Mouse (Mus musculus) heart, adult 9 months (tissue): ENCODE measurements around the gene 2610044O15Rik8.

ENCODE experiments used
- DNase-seq, 2 experiments: peaks; one replicate each; pipeline ENCODE4 v3.0.0; 2022; ENCODE audit warnings: low spot score in 2 of 2

2610044O15Rik8 gene

DNA sequence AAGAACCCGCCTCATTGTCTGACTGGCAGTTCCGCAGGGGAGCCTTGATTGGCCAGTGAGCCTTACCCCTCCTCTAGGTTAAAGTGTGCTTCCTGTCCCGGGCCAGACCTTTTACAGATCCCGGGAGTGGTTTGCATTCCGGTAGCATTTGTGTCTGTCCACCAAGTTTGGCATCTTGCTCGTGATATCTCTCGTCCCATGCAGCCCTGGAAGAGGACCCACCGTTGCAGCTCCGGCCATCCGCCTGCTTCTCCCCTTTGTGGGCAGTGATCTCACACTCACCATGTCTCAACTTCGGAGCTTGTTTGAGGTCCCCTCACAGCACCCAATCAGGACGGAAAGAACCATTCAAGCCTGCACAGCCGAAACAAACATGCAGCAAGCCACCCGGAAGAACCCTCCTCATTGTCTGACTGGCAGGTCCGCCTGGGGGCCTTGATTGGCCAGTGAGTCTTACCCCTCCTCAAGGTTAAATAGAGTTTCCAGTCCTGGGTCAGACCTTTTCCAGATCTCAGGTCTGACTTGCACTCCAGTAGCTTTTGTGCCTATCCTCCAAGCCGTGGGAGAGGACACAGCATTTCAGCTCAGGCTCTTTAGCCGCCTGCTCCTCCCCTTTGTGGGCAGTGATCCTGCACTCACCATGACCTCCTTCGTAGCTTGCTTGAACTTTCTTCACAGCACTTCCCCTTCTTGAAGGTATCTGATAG lies at the start of gene 2610044O15Rik8:
Gene 2610044O15Rik8 (minus strand): TSS at position 380 of the 707 bp plus-strand sequence.
- peak; percentile 94 to 96 for DNase-seq

DNA sequence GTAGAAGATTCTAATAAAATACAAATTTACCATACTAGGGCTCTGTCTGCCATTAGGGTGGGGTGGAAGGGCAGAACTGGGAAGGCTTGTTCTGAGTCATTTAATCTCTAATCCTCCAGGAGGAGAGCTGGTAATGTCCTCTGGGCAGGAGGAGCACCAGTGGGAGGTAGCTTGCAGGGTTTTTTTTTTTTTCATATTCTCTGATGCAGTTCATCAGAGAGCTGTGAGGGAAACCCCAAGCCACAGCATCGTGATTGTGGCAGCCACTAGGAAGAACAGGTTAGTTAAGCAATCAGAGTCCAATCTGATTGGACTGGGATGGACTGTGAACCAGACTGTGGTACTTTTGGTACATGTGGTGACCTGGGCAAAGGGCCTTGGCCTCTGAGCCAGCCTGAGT lies 31.7 kb upstream of the 2610044O15Rik8 start:
- DNase-seq, result no peak

DNA sequence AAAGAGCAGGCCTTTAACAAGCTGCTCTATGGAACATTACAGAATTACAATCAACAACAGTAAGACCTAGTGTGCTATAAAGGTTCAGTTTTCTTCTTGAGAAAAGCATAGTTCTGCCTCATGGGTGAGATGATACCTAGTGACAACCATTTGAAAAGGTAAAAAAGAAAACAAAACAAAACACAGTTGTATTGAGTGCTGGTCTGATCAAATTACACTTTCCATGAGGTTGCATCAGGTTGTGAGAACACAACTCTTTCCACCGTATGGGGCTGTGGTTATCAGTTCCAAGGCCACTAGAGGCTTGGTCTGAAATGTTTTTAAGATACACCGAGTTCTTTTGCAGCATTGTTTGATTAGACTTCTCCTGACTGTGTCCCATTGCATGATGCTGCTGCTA lies 30.1 kb upstream of the 2610044O15Rik8 start:
- DNase-seq, result no peak

DNA sequence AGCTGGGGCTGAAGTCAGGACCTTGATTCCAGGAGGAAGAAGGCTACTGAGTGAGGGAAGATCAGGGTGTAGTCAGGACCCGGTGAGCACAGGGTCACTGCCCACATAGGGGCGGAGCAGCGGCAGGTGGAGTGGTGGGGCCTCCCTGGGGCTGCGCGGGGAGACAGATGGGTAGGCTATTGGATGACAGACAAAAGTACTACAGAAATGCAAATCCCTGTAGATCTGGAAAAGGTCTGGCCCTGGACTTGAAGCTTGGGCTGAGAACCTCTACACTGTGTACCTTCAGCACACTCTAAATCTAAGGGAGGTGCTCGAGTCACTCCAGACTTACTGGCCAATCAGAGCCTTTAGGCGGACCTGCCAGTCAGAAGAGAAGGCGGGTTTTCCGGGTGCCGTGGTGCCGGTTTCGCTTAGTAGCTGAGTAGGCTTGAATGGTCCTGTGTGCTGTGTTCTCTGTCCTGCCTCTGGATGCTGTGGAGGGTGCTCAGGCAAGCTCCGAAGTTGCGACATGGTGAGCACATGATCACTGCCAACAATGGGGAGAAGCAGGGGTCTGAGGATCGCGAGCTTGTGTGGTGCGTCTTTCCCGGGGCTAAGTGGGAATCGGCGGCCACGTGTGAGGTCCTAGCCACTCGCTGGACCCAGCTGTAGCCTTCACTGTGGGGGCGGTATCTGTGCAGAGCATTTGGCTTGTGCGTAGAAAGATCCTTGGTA lies 29.2 kb upstream of the 2610044O15Rik8 start:
- DNase-seq, result peak; percentile 82 to 86

DNA sequence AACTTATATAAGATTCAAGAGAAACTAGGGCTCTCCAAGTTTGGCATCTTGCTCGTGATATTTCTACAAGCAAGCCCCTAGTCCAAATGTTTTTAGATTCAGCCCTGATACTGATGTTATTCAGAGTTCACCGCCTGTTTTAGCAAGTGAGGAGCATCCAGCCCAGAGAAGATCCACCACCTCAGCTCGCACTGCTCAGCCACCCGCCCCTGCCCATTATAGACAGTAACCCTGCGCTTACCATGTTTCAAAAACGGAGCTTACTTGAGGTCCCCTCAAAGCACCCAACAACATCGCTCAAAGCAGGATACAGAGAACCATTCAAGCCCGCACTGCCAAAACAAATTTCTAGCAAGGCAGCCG lies 561 bp downstream of the 2610044O15Rik8 start:
- no peak for DNase-seq
